Mouse (Mus musculus): ENCODE results near the gene Cdkl4. TPM values are rescaled to one million over a fixed set of nuclear protein-coding genes. Genes with fewer than 3 reads are reported as not detected.
A peak's percentile ranks its signal among the peaks of the same experiment; 100 is the strongest.

The Cdkl4 gene
- polyA plus RNA-seq, 1 experiment from 2014 or later, result 0.37 TPM

DNA sequence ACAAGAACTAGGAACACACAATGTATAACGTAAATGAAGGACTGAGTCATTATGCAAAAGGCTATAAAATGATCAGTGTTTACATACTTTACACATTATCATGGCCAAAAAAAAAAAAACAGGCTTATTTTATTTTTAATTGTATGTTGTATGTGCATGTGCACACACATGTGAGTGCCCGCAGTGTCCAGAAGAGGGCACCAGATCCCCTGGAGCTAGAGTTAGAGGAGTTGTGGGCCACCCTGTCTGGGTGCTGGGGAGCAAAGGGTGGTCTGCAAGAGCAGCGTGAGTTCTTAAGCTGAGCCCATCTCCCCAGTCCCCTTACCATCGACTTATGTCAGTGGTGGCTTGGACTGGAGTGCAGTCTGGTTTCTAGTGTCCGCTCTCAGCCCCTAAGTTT is 20.2 kb downstream of the Cdkl4 start:
- Histone ChIP-seq H3K27me3 (ENCODE audit: insufficient read depth, low read length) (no peaks in the 10 kb centered on the region), H3K36me3 (ENCODE audit: insufficient read depth) (no peaks in the 10 kb centered on the region), H3K9ac (no peak overlapping the region), H3K27ac (ENCODE audit: low read depth) (no peak overlapping the region), H3K9me3 (ENCODE audit: low read depth, low read length) (no peaks in the 10 kb centered on the region), H3K4me2 (no peak overlapping the region), H3K4me3 (ENCODE audit: low read depth, low read length) (no peak overlapping the region), H3K4me1 (ENCODE audit: insufficient read depth) (no peaks in the 10 kb centered on the region)
- peak; percentile 30 for TF ChIP-seq CTCF (IDR thresholded peaks at IDR 0.05; ENCODE audit: low read depth)
- DNase-seq (no peak), ATAC-seq (ENCODE audit: insufficient read depth) (no peak)
- WGBS, result 90% methylated on average over 5 of the region's 5 CpGs

GRCm38 (mm10) chr17:80553318-80554270 is 24.0 kb downstream of the Cdkl4 start:
- peak overlapping the region; percentile 54 for H3K4me3 ChIP-seq (ENCODE audit: low read depth, low read length)
- H3K36me3 ChIP-seq (ENCODE audit: insufficient read depth), result no peaks in the 10 kb centered on the region
- H3K27ac ChIP-seq (ENCODE audit: low read depth), result no peak overlapping the region
- TF ChIP-seq CTCF (IDR thresholded peaks at IDR 0.05; ENCODE audit: low read depth), result peak; percentile 76
- no peaks in the 10 kb centered on the region for H3K9me3 ChIP-seq (ENCODE audit: low read depth, low read length)
- WGBS, result 5% methylated on average over 35 of the region's 35 CpGs
- H3K27me3 ChIP-seq (ENCODE audit: insufficient read depth, low read length), result no peaks in the 10 kb centered on the region
- peak; percentile 98 for DNase-seq
- H3K4me1 ChIP-seq (ENCODE audit: insufficient read depth), result no peaks in the 10 kb centered on the region
- peak overlapping the region; percentile 67 for H3K4me2 ChIP-seq
- ATAC-seq (ENCODE audit: insufficient read depth), result peak; percentile 84
- peak overlapping the region; percentile 55 for H3K9ac ChIP-seq

- Histone ChIP-seq H3K4me1 (ENCODE audit: insufficient read depth) (no peaks in the 10 kb centered on the region), H3K36me3 (ENCODE audit: insufficient read depth) (no peaks in the 10 kb centered on the region), H3K4me2 (peak overlapping the region; percentile 67), H3K27ac (ENCODE audit: low read depth) (no peak overlapping the region), H3K27me3 (ENCODE audit: insufficient read depth, low read length) (no peaks in the 10 kb centered on the region), H3K9ac (no peak overlapping the region), H3K9me3 (ENCODE audit: low read depth, low read length) (no peaks in the 10 kb centered on the region), H3K4me3 (ENCODE audit: low read depth, low read length) (no peak overlapping the region; the same call in 1 of the 2 replicates)
- no peak for TF ChIP-seq CTCF (IDR thresholded peaks at IDR 0.05; ENCODE audit: low read depth)
- ATAC-seq (ENCODE audit: insufficient read depth), result no peak
- no peak for DNase-seq
- 73% methylated on average over 4 of the region's 4 CpGs for WGBS
Measured at GRCm38 (mm10) chr17:80552653-80553052, 25.0 kb downstream of the Cdkl4 start.

GRCm38 (mm10) chr17:80550981-80551380 is 26.6 kb downstream of the Cdkl4 start:
- ATAC-seq (ENCODE audit: insufficient read depth) (no peak), DNase-seq (no peak)
- H3K27me3 ChIP-seq (ENCODE audit: insufficient read depth, low read length), result no peaks in the 10 kb centered on the region
- H3K36me3 ChIP-seq (ENCODE audit: insufficient read depth), result no peaks in the 10 kb centered on the region
- TF ChIP-seq CTCF (IDR thresholded peaks at IDR 0.05; ENCODE audit: low read depth), result no peak
- WGBS, result 83% methylated on average over 15 of the region's 15 CpGs
- H3K9ac ChIP-seq, result no peak overlapping the region
- H3K4me2 ChIP-seq, result no peak overlapping the region
- no peaks in the 10 kb centered on the region for H3K9me3 ChIP-seq (ENCODE audit: low read depth, low read length)
- H3K4me1 ChIP-seq (ENCODE audit: insufficient read depth), result no peaks in the 10 kb centered on the region
- H3K4me3 ChIP-seq (ENCODE audit: low read depth, low read length), result no peak overlapping the region
- H3K27ac ChIP-seq (ENCODE audit: low read depth), result no peak overlapping the region

GRCm38 (mm10) chr17:80546846-80547245 is 30.8 kb downstream of the Cdkl4 start:
- no peak overlapping the region for H3K9ac ChIP-seq
- no peak overlapping the region for H3K27ac ChIP-seq (ENCODE audit: low read depth)
- no peaks in the 10 kb centered on the region for H3K27me3 ChIP-seq (ENCODE audit: insufficient read depth, low read length)
- DNase-seq (no peak), ATAC-seq (ENCODE audit: insufficient read depth) (no peak)
- TF ChIP-seq CTCF (IDR thresholded peaks at IDR 0.05; ENCODE audit: low read depth), result no peak
- H3K4me2 ChIP-seq, result no peak overlapping the region
- WGBS, result 91% methylated on average over 2 of the region's 2 CpGs
- H3K4me3 ChIP-seq (ENCODE audit: low read depth, low read length), result no peak overlapping the region
- H3K9me3 ChIP-seq (ENCODE audit: low read depth, low read length), result no peaks in the 10 kb centered on the region
- H3K4me1 ChIP-seq (ENCODE audit: insufficient read depth), result no peaks in the 10 kb centered on the region
- no peaks in the 10 kb centered on the region for H3K36me3 ChIP-seq (ENCODE audit: insufficient read depth)

DNA sequence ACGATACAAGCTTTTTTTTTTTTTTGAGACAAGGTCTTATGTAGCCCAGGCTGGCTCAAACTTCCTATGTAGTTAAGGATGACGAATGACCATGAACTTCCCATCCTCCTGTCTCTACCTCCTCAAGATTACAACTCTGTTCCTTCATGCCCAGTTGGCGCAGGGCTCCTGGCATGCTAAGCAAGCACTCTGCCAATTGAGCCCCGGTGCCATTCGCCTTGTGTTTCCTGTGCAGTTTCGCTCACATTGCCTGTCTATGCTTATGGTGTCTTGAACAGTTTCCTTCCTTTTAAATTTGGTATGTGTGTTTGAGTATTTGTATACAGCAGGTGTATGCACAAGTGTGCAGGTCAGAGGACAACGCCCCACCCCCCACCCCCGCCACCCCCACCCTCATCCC is 31.4 kb downstream of the Cdkl4 start:
- no peak for ATAC-seq (ENCODE audit: insufficient read depth)
- no peak for DNase-seq
- no peaks in the 10 kb centered on the region for H3K36me3 ChIP-seq (ENCODE audit: insufficient read depth)
- H3K4me1 ChIP-seq (ENCODE audit: insufficient read depth), result no peaks in the 10 kb centered on the region
- H3K9ac ChIP-seq, result no peak overlapping the region
- WGBS, result 91% methylated on average over 8 of the region's 8 CpGs
- no peak overlapping the region for H3K4me2 ChIP-seq
- H3K27me3 ChIP-seq (ENCODE audit: insufficient read depth, low read length), result no peaks in the 10 kb centered on the region
- H3K4me3 ChIP-seq (ENCODE audit: low read depth, low read length), result no peak overlapping the region
- no peak for TF ChIP-seq CTCF (IDR thresholded peaks at IDR 0.05; ENCODE audit: low read depth)
- no peaks in the 10 kb centered on the region for H3K9me3 ChIP-seq (ENCODE audit: low read depth, low read length)
- H3K27ac ChIP-seq (ENCODE audit: low read depth), result no peak overlapping the region

GRCm38 (mm10) chr17:80543646-80544045 is 34.0 kb downstream of the Cdkl4 start:
- H3K4me2 ChIP-seq, result no peak overlapping the region
- H3K9ac ChIP-seq, result no peak overlapping the region
- no peak overlapping the region for H3K27ac ChIP-seq (ENCODE audit: low read depth)
- no peak overlapping the region for H3K4me3 ChIP-seq (ENCODE audit: low read depth, low read length)
- H3K27me3 ChIP-seq (ENCODE audit: insufficient read depth, low read length), result no peaks in the 10 kb centered on the region
- DNase-seq, result no peak
- H3K4me1 ChIP-seq (ENCODE audit: insufficient read depth), result no peaks in the 10 kb centered on the region
- TF ChIP-seq CTCF (IDR thresholded peaks at IDR 0.05; ENCODE audit: low read depth), result no peak
- H3K36me3 ChIP-seq (ENCODE audit: insufficient read depth), result no peaks in the 10 kb centered on the region
- no peaks in the 10 kb centered on the region for H3K9me3 ChIP-seq (ENCODE audit: low read depth, low read length)
- no peak for ATAC-seq (ENCODE audit: insufficient read depth)
- 81% methylated on average over 20 of the region's 20 CpGs for WGBS
